Mouse (Mus musculus) brain, embryonic 14.5 days (tissue): ENCODE results near the gene Fry.

Source experiments
- CTCF ChIP-seq: fragments of 200-500 bp; IDR thresholded peaks from 2 replicates; pipeline ENCODE4 v1.5.1; 2012; ENCODE audit warnings: inconsistent platforms, mild to moderate bottlenecking, moderate library complexity, borderline replicate concordance; ENCODE audit not compliant: insufficient read depth, insufficient read length; ENCODE audit errors: extremely low read depth
- POLR2A ChIP-seq: fragments of 200-500 bp; IDR thresholded peaks from 2 replicates; pipeline ENCODE4 v1.6.1; 2012; ENCODE audit warnings: mild to moderate bottlenecking, inconsistent platforms, borderline replicate concordance; ENCODE audit not compliant: poor library complexity, insufficient read depth, insufficient read length, severe bottlenecking; ENCODE audit errors: extremely low read depth

DNA sequence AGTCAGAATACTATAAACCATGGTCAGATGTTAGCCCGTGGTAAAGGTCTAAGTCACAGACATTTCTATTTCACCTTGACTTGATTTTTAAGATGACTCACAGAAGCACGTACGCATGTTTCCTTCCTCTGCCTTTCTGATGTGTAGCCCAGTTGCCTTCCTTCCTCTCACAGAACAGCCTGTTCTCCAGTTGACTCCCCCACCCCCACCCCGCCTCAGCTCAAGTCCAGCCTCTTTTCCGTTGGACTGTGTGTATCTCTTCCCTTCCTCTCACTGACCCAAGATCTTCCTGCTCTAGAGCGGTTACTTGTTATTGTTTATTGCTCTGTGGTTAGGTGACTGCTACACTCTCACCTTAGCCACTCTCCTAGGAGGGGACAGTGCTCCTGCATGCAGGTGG is 350.0 kb downstream of the Fry start:
- TF ChIP-seq CTCF (no peak), POLR2A (no peak)
